Mouse (Mus musculus): ENCODE data around the gene Mpi.

GRCm38 (mm10) chr9:57602098-57602497 is 49.5 kb upstream of the Mpi start:
- no peak for TF ChIP-seq CTCF (IDR thresholded peaks at IDR 0.05; ENCODE audit: low read depth)
- no peak for TF ChIP-seq EP300 (optimal IDR thresholded peaks at IDR 0.05)

Measured in stomach, postnatal 0 days (tissue).